Mouse (Mus musculus) limb, embryonic 15.5 days (tissue): ENCODE data around the gene Retreg2. TPM values are rescaled to one million over a fixed set of nuclear protein-coding genes. Genes with fewer than 3 reads are reported as not detected.

Experiments used
- ATAC-seq: fragments of 200-750 bp; cut with Nextera tagmentation; 2 replicates; pipeline ENCODE4 v1.8.0; 2017; ENCODE audit warnings: low read depth, moderate TSS enrichment; ENCODE audit not compliant: insufficient number of reproducible peaks, low FRiP score, low TSS enrichment
- H3K27ac ChIP-seq: fragments of 300-500 bp; sonication (generic); 2 replicates; pipeline ENCODE4 v1.5.1; 2015; ENCODE audit warnings: moderate library complexity, mild to moderate bottlenecking, inconsistent platforms
- H3K27me3 ChIP-seq: fragments of 300-500 bp; sonication (generic); 2 replicates; pipeline ENCODE4 v1.6.1; 2015; ENCODE audit warnings: inconsistent platforms
- H3K36me3 ChIP-seq: fragments of 300-500 bp; sonication (generic); 2 replicates; pipeline ENCODE4 v1.6.1; 2015; ENCODE audit warnings: inconsistent platforms
- H3K4me1 ChIP-seq: fragments of 300-500 bp; sonication (generic); 2 replicates; pipeline ENCODE4 v1.6.1; 2015; ENCODE audit warnings: inconsistent platforms
- H3K4me2 ChIP-seq: fragments of 300-500 bp; sonication (generic); 2 replicates; pipeline ENCODE4 v1.6.1; 2015; ENCODE audit warnings: mild to moderate bottlenecking, inconsistent platforms
- H3K4me3 ChIP-seq: fragments of 300-500 bp; sonication (generic); 2 replicates; pipeline ENCODE4 v1.5.1; 2015; ENCODE audit warnings: mild to moderate bottlenecking, inconsistent platforms
- H3K9ac ChIP-seq: fragments of 300-500 bp; sonication (generic); 2 replicates; pipeline ENCODE4 v1.6.1; 2015; ENCODE audit warnings: inconsistent platforms
- H3K9me3 ChIP-seq: fragments of 300-500 bp; sonication (generic); 2 replicates; pipeline ENCODE4 v1.6.1; 2016; ENCODE audit warnings: inconsistent platforms
- WGBS: fragments of 180-500 bp; shearing (Covaris S2); methylation state at CpG from one replicate; pipeline ENCODE4 v1.1.7; 2015; 5-methylcytosine and 5-hydroxymethylcytosine counted together
- polyA plus RNA-seq: library from polyadenylated mRNA; unstranded; fragments of >200 nt; fragmentation: Nextera tagmentation; extraction: Ambion mirVana; gene quantifications from 2 replicates; pipeline ENCODE4 v1.2.1, GENCODE M21; 2015

The Retreg2 gene
- polyA plus RNA-seq, 1 experiment from 2014 or later, result 47.3 TPM

DNA sequence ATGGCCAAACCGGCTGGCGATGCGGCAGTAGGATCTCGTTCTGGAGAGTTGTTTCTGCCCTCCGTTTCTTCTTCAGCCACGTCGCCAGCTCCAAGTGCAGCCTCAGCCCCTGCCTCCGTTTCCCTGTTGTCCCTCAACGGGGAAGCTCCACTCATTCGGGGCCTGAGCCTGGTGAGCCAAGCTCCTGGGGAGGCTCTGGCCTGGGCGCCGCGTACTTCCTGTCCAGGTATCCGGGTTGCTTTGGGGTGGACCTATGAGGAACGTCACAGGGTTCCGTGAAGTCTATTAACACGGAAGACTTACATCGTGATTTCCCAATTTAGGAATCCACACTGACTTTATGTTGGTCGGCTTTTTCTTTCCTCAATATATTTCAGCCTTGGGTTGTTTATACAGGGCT, 49.9 kb downstream of the Retreg2 start:
- Histone ChIP-seq H3K9me3 (no peaks in the 10 kb centered on the region), H3K4me3 (peak overlapping the region; percentile 79)
- no peak for ATAC-seq

More for the DNA sequence above, 49.9 kb downstream of the Retreg2 start:
- H3K27ac ChIP-seq, result peak overlapping the region; percentile 94
- no peaks in the 10 kb centered on the region for H3K27me3 ChIP-seq
- peaks cover 22% of the 10 kb centered on the region for H3K4me1 ChIP-seq
- H3K4me2 ChIP-seq, result peak overlapping the region; percentile 86
- WGBS, result under 1% methylated on average over 19 of the region's 19 CpGs
- peak overlapping the region; percentile 85 for H3K9ac ChIP-seq
- peaks cover 36% of the 10 kb centered on the region for H3K36me3 ChIP-seq

Other genes starting within 250 kb of the Retreg2 start
- 0.28 TPM in 1 of 2 replicates, not detected in the other for gene Cryba2, start 249.6 kb upstream of the Retreg2 start, polyA plus RNA-seq
- gene Cfap65, start 207.2 kb upstream of the Retreg2 start, polyA plus RNA-seq, result not detected in 2 replicates
- gene Ihh, start 191.1 kb upstream of the Retreg2 start, polyA plus RNA-seq, result 4.8 and 8.2 TPM in 2 replicates
- gene Nhej1, start 17.6 kb upstream of the Retreg2 start, polyA plus RNA-seq, result 10.7 and 10.9 TPM in 2 replicates
- 0.19 and 0.35 TPM in 2 replicates for gene Slc23a3, start 8.9 kb upstream of the Retreg2 start, polyA plus RNA-seq
- gene Cnppd1, start 67 bp upstream of the Retreg2 start, polyA plus RNA-seq, result 43.8 and 46.8 TPM in 2 replicates
- gene Zfand2b, start 25.9 kb downstream of the Retreg2 start, polyA plus RNA-seq, result 44.4 and 48.6 TPM in 2 replicates
- 28.3 and 29.5 TPM in 2 replicates for gene Abcb6, start 37.6 kb downstream of the Retreg2 start, polyA plus RNA-seq
- 28.0 and 30.7 TPM in 2 replicates for gene Ankzf1, start 49.4 kb downstream of the Retreg2 start, polyA plus RNA-seq
- 33.9 TPM in 2 replicates for gene Atg9a, start 49.4 kb downstream of the Retreg2 start, polyA plus RNA-seq
- 16.7 and 19.0 TPM in 2 replicates for gene Glb1l, start 68.0 kb downstream of the Retreg2 start, polyA plus RNA-seq
- gene Stk16, start 68.1 kb downstream of the Retreg2 start, polyA plus RNA-seq, result 119 TPM in 2 replicates
- gene Tuba4a, start 77.1 kb downstream of the Retreg2 start, polyA plus RNA-seq, result 124 and 168 TPM in 2 replicates
- gene A630095N17Rik, start 89.3 kb downstream of the Retreg2 start, polyA plus RNA-seq, result not detected in 2 replicates
- gene Dnajb2, start 93.6 kb downstream of the Retreg2 start, polyA plus RNA-seq, result 44.5 and 49.5 TPM in 2 replicates
- gene Ptprn, start 121.7 kb downstream of the Retreg2 start, polyA plus RNA-seq, result 0.12 and 0.14 TPM in 2 replicates
- gene Resp18, start 135.6 kb downstream of the Retreg2 start, polyA plus RNA-seq, result 0.35 TPM in 1 of 2 replicates, not detected in the other
- gene Dnpep, start 175.2 kb downstream of the Retreg2 start, polyA plus RNA-seq, result 117 TPM in 2 replicates
- 74.4 and 227 TPM in 2 replicates for gene Des, start 217.6 kb downstream of the Retreg2 start, polyA plus RNA-seq
- 15.4 and 16.3 TPM in 2 replicates for gene Speg, start 232.5 kb downstream of the Retreg2 start, polyA plus RNA-seq